Mouse (Mus musculus): ENCODE measurements at regions not wholly inside any gene's neighbourhood (a gene's known extent, or its start where the extent isn't known, plus 50 kb on each side); places are given as distances from the start of the nearest gene placed in this dataset.
A peak's percentile ranks its signal among the peaks of the same experiment; 100 is the strongest.

GRCm38 (mm10) chr10:99609420-99609819 lies 150.0 kb downstream of the Csl start:
- H3K36me3 ChIP-seq (ENCODE audit: insufficient read depth, low read length): no peaks in the 10 kb centered on the region
- H3K27me3 ChIP-seq (ENCODE audit: insufficient read depth, low read length): no peaks in the 10 kb centered on the region
- no peaks in the 10 kb centered on the region for H3K9me3 ChIP-seq (ENCODE audit: low read length)
- 94% methylated on average over 3 of the region's 3 CpGs for whole genome bisulfite sequencing
- H3K4me3 ChIP-seq (ENCODE audit: low read depth, low read length): no peak overlapping the region
- H3K27ac ChIP-seq (ENCODE audit: low read depth, low read length): no peak overlapping the region
- H3K4me2 ChIP-seq (ENCODE audit: low read depth, low read length, poor library complexity, severe bottlenecking): no peak overlapping the region
- no peak for TF ChIP-seq CTCF (IDR thresholded peaks at IDR 0.05)
- ATAC-seq (ENCODE audit: low FRiP score) (no peak), DNase-seq (ENCODE audit: low spot score) (no peak)
- no peaks in the 10 kb centered on the region for H3K4me1 ChIP-seq (ENCODE audit: insufficient read depth, low read length)
- H3K9ac ChIP-seq (replicated peaks; ENCODE audit: low read length, poor library complexity, severe bottlenecking): no peak overlapping the region

GRCm38 (mm10) chr10:99610890-99611289 lies 148.6 kb downstream of the Csl start:
- Histone ChIP-seq H3K9me3 (ENCODE audit: low read length) (no peaks in the 10 kb centered on the region), H3K36me3 (ENCODE audit: insufficient read depth, low read length) (no peaks in the 10 kb centered on the region), H3K27me3 (ENCODE audit: insufficient read depth, low read length) (no peaks in the 10 kb centered on the region), H3K4me1 (ENCODE audit: insufficient read depth, low read length) (no peaks in the 10 kb centered on the region), H3K4me3 (ENCODE audit: low read depth, low read length) (no peak overlapping the region), H3K4me2 (ENCODE audit: low read depth, low read length, poor library complexity, severe bottlenecking) (no peak overlapping the region), H3K27ac (ENCODE audit: low read depth, low read length) (no peak overlapping the region), H3K9ac (replicated peaks; ENCODE audit: low read length, poor library complexity, severe bottlenecking) (no peak overlapping the region)
- 95% methylated on average over 4 of the region's 4 CpGs for WGBS
- DNase-seq (ENCODE audit: low spot score) (no peak), ATAC-seq (ENCODE audit: low FRiP score) (no peak)
- TF ChIP-seq CTCF (IDR thresholded peaks at IDR 0.05): no peak

GRCm38 (mm10) chr10:99614392-99615249 lies 144.8 kb downstream of the Csl start:
- Histone ChIP-seq H3K27me3 (ENCODE audit: insufficient read depth, low read length) (no peaks in the 10 kb centered on the region), H3K9me3 (ENCODE audit: low read length) (no peaks in the 10 kb centered on the region), H3K36me3 (ENCODE audit: insufficient read depth, low read length) (no peaks in the 10 kb centered on the region), H3K4me1 (ENCODE audit: insufficient read depth, low read length) (no peaks in the 10 kb centered on the region), H3K4me3 (ENCODE audit: low read depth, low read length) (no peak overlapping the region), H3K9ac (replicated peaks; ENCODE audit: low read length, poor library complexity, severe bottlenecking) (no peak overlapping the region), H3K27ac (ENCODE audit: low read depth, low read length) (no peak overlapping the region), H3K4me2 (ENCODE audit: low read depth, low read length, poor library complexity, severe bottlenecking) (no peak overlapping the region)
- 76% methylated on average over 7 of the region's 7 CpGs for whole genome bisulfite sequencing
- TF ChIP-seq CTCF (IDR thresholded peaks at IDR 0.05): no peak
- DNase-seq (ENCODE audit: low spot score): no peak
- ATAC-seq (ENCODE audit: low FRiP score): no peak

- 87% methylated on average over 8 of the region's 8 CpGs for WGBS
- DNase-seq (ENCODE audit: low spot score) (no peak), ATAC-seq (ENCODE audit: low FRiP score) (no peak)
- Histone ChIP-seq H3K27me3 (ENCODE audit: insufficient read depth, low read length) (no peaks in the 10 kb centered on the region), H3K36me3 (ENCODE audit: insufficient read depth, low read length) (no peaks in the 10 kb centered on the region), H3K4me1 (ENCODE audit: insufficient read depth, low read length) (no peaks in the 10 kb centered on the region), H3K4me2 (ENCODE audit: low read depth, low read length, poor library complexity, severe bottlenecking) (no peak overlapping the region), H3K9ac (replicated peaks; ENCODE audit: low read length, poor library complexity, severe bottlenecking) (no peak overlapping the region), H3K9me3 (ENCODE audit: low read length) (no peaks in the 10 kb centered on the region), H3K27ac (ENCODE audit: low read depth, low read length) (no peak overlapping the region), H3K4me3 (ENCODE audit: low read depth, low read length) (no peak overlapping the region)
- no peak for TF ChIP-seq CTCF (IDR thresholded peaks at IDR 0.05)
Observed at GRCm38 (mm10) chr10:99615371-99615770, 144.1 kb downstream of the Csl start.

- Histone ChIP-seq H3K9me3 (ENCODE audit: low read length) (no peaks in the 10 kb centered on the region), H3K27ac (ENCODE audit: low read depth, low read length) (no peak overlapping the region), H3K27me3 (ENCODE audit: insufficient read depth, low read length) (no peaks in the 10 kb centered on the region), H3K9ac (replicated peaks; ENCODE audit: low read length, poor library complexity, severe bottlenecking) (no peak overlapping the region), H3K4me1 (ENCODE audit: insufficient read depth, low read length) (no peaks in the 10 kb centered on the region), H3K4me2 (ENCODE audit: low read depth, low read length, poor library complexity, severe bottlenecking) (no peak overlapping the region), H3K4me3 (ENCODE audit: low read depth, low read length) (no peak overlapping the region), H3K36me3 (ENCODE audit: insufficient read depth, low read length) (no peaks in the 10 kb centered on the region)
- peak; percentile 100 for TF ChIP-seq CTCF (IDR thresholded peaks at IDR 0.05)
- DNase-seq (ENCODE audit: low spot score) (peak; percentile 95), ATAC-seq (ENCODE audit: low FRiP score) (peak; percentile 57)
- 12% methylated on average over 6 of the region's 6 CpGs for WGBS
Observed at GRCm38 (mm10) chr10:99615779-99616178, 143.7 kb downstream of the Csl start.

- WGBS: 85% methylated on average over 3 of the region's 3 CpGs
- Histone ChIP-seq H3K9me3 (ENCODE audit: low read length) (no peaks in the 10 kb centered on the region), H3K4me1 (ENCODE audit: insufficient read depth, low read length) (no peaks in the 10 kb centered on the region), H3K36me3 (ENCODE audit: insufficient read depth, low read length) (no peaks in the 10 kb centered on the region), H3K4me2 (ENCODE audit: low read depth, low read length, poor library complexity, severe bottlenecking) (no peak overlapping the region), H3K27me3 (ENCODE audit: insufficient read depth, low read length) (no peaks in the 10 kb centered on the region), H3K9ac (replicated peaks; ENCODE audit: low read length, poor library complexity, severe bottlenecking) (no peak overlapping the region), H3K27ac (ENCODE audit: low read depth, low read length) (no peak overlapping the region), H3K4me3 (ENCODE audit: low read depth, low read length) (no peak overlapping the region)
- TF ChIP-seq CTCF (IDR thresholded peaks at IDR 0.05): no peak
- ATAC-seq (ENCODE audit: low FRiP score) (no peak), DNase-seq (ENCODE audit: low spot score) (no peak)
Observed at GRCm38 (mm10) chr10:99617623-99618022, 141.8 kb downstream of the Csl start.
